Mouse (Mus musculus) testis, postnatal 10 days (tissue): Measurements from ENCODE around the gene Pofut1.

Source experiments
- DNase-seq: peaks from one replicate; pipeline ENCODE4 v3.0.0; 2021; ENCODE audit warnings: low spot score

Pofut1 gene

GRCm38 (mm10) chr2:153241250-153242014 is at the start of gene Pofut1, which contains the start of gene Plagl2:
TSS of gene Pofut1 (plus strand) at chr2:153241533.
TSS of gene Plagl2 (minus strand) at chr2:153241426.
- DNase-seq: peak; percentile 94

GRCm38 (mm10) chr2:153194255-153194654 is 47.1 kb upstream of the Pofut1 start:
- DNase-seq: no peak

- peak; percentile 57 for DNase-seq
Observed at GRCm38 (mm10) chr2:153198485-153198884, 42.8 kb upstream of the Pofut1 start.

GRCm38 (mm10) chr2:153199114-153199513 is 42.2 kb upstream of the Pofut1 start:
- no peak for DNase-seq

GRCm38 (mm10) chr2:153202766-153203165 is 38.6 kb upstream of the Pofut1 start:
- DNase-seq: peak; percentile 77

GRCm38 (mm10) chr2:153208149-153208548 is 33.2 kb upstream of the Pofut1 start:
- no peak for DNase-seq

- no peak for DNase-seq
Observed at GRCm38 (mm10) chr2:153209286-153209685, 32.0 kb upstream of the Pofut1 start.

GRCm38 (mm10) chr2:153211451-153211850 is 29.9 kb upstream of the Pofut1 start:
- DNase-seq: no peak

- no peak for DNase-seq
Observed at GRCm38 (mm10) chr2:153213351-153213750, 28.0 kb upstream of the Pofut1 start.

- no peak for DNase-seq
Observed at GRCm38 (mm10) chr2:153214771-153215259, 26.5 kb upstream of the Pofut1 start.

GRCm38 (mm10) chr2:153215421-153215820 is 25.9 kb upstream of the Pofut1 start:
- DNase-seq: no peak

- DNase-seq: no peak
Observed at GRCm38 (mm10) chr2:153217826-153218340, 23.4 kb upstream of the Pofut1 start.

- no peak for DNase-seq
Observed at GRCm38 (mm10) chr2:153218516-153218915, 22.8 kb upstream of the Pofut1 start.

- no peak for DNase-seq
Observed at GRCm38 (mm10) chr2:153221620-153222019, 19.7 kb upstream of the Pofut1 start.

- no peak for DNase-seq
Observed at GRCm38 (mm10) chr2:153222130-153222529, 19.2 kb upstream of the Pofut1 start.

GRCm38 (mm10) chr2:153222566-153222965 is 18.8 kb upstream of the Pofut1 start:
- DNase-seq: no peak

- DNase-seq: peak; percentile 59
Observed at GRCm38 (mm10) chr2:153224946-153225594, 16.3 kb upstream of the Pofut1 start, which contains the start of gene Tspyl3. TSS of gene Tspyl3 (minus strand) at chr2:153225441.

GRCm38 (mm10) chr2:153225595-153225953 is 15.8 kb upstream of the Pofut1 start:
- DNase-seq: no peak

GRCm38 (mm10) chr2:153227959-153228358 is 13.4 kb upstream of the Pofut1 start:
- no peak for DNase-seq

GRCm38 (mm10) chr2:153228523-153228922 is 12.8 kb upstream of the Pofut1 start:
- no peak for DNase-seq

- no peak for DNase-seq
Observed at GRCm38 (mm10) chr2:153237193-153237592, 4.1 kb upstream of the Pofut1 start.

- DNase-seq: no peak
Observed at GRCm38 (mm10) chr2:153237891-153238290, 3.4 kb upstream of the Pofut1 start.

- no peak for DNase-seq
Observed at GRCm38 (mm10) chr2:153238406-153238805, 2.9 kb upstream of the Pofut1 start.
